Mouse (Mus musculus) ES-E14 (cell line): ENCODE measurements around the gene Pygl.

ENCODE experiments used
- CHD2 ChIP-seq: IDR thresholded peaks from 2 replicates; pipeline ENCODE4 v1.6.1; 2014; ENCODE audit warnings: mild to moderate bottlenecking, low read depth, low read length, inconsistent platforms
- HCFC1 ChIP-seq: IDR thresholded peaks from 2 replicates; pipeline ENCODE4 v1.6.1; 2012; ENCODE audit warnings: low read length, inconsistent platforms, borderline replicate concordance; ENCODE audit not compliant: insufficient read depth
- ZC3H11A ChIP-seq: IDR thresholded peaks from 2 replicates; pipeline ENCODE4 v1.6.1; 2012; ENCODE audit warnings: low read depth, mild to moderate bottlenecking, inconsistent platforms, low read length, borderline replicate concordance
- ZNF384 ChIP-seq: IDR thresholded peaks from 2 replicates; pipeline ENCODE4 v1.6.1; 2012; ENCODE audit warnings: low read depth, low read length, inconsistent platforms

- TF ChIP-seq CHD2 (no peak), ZC3H11A (no peak), HCFC1 (no peak), ZNF384 (no peak)
Measured at GRCm38 (mm10) chr12:70213601-70214000, 17.7 kb downstream of the Pygl start.
